Comparison of ENCODE assay signal across 8 mouse cellular contexts in the genomic region with DNA sequence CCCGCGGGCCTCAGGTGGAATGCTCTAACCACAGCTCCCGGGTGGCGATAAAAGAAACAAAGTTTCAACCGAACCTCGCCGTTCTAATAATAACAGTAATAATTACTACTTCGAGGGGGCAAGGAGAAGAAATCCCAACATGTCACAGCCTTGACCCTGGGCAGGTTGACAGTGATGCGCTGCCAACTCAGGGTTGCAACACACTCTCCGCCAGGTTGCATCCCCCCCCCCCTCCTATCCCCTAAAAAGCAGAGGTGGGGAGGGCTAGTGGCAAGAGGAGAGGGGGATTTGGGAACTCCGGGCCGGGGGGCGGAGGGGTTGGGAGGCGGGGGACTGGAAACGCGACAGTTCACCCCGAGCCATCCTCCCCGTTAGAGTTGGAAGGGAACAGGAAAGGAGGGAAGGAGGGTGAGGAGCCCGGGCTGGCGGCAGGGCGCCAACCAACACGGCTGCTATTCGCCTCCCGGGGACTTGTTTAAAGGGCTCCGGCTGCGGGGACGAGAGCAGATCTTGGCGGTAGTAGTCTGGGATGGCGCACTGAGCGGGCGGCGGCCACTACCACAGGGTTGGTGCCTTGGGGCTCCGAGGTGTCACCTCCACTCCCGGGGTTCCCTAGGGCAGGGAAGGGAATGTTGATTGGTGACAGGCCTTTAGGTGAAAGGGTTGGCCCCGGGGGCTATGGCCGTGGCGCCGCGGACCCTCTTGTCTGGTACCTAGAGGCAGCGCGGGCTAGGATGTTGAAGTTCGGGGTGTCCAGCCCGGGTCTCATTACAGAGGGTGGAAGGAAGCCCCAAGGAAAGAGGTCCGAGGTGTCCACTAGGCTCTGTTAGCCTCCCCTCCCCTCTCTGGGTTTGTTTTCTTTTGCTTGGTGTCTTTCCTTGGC. TPM values are rescaled to one million over a fixed set of nuclear protein-coding genes. Genes with fewer than 3 reads are reported as not detected.
DNase-seq lines count a peak whose midpoint lies in the region; ATAC-seq and TF ChIP-seq lines count a peak whose summit lies in the region.

No protein-coding gene starts in this region.

- under 1% methylated on average over 44 of the region's 44 CpGs for WGBS in hindbrain, embryonic 12.5 days

- H3K4me1 ChIP-seq in ES-Bruce4 (ENCODE audit: control insufficient read depth, insufficient read depth, low read length) = no peaks in the 10 kb centered on the region
- H3K4me1 ChIP-seq in hindbrain, embryonic 12.5 days = peaks cover 19% of the 10 kb centered on the region

- TF ChIP-seq POLR2A in ES-Bruce4 (IDR thresholded peaks at IDR 0.05; ENCODE audit: insufficient read depth, low read length) = no peak
- TF ChIP-seq POLR2A in brain, embryonic 14.5 days (IDR thresholded peaks at IDR 0.05; ENCODE audit: borderline replicate concordance, extremely low read depth, insufficient read depth, insufficient read length, poor library complexity, severe bottlenecking) = no peak

- H3K36me3 ChIP-seq in ES-Bruce4 (ENCODE audit: control insufficient read depth, insufficient read depth, low read length, poor library complexity, severe bottlenecking) = no peaks in the 10 kb centered on the region
- no peaks in the 10 kb centered on the region for H3K36me3 ChIP-seq in hindbrain, embryonic 12.5 days

- no peaks in the 10 kb centered on the region for H3K9me3 ChIP-seq in ES-Bruce4 (replicated peaks; ENCODE audit: control insufficient read depth, insufficient read depth, low read length, poor library complexity, severe bottlenecking)
- H3K9me3 ChIP-seq in hindbrain, embryonic 12.5 days (replicated peaks) = no peaks in the 10 kb centered on the region

- no peak overlapping the region for H3K27ac ChIP-seq in ES-Bruce4 (ENCODE audit: insufficient read depth, low read length)
- H3K27ac ChIP-seq in hindbrain, embryonic 12.5 days = peak overlapping the region; percentile 85; the same call in 1 of the 2 replicates

- H3K4me3 ChIP-seq in ES-Bruce4 (ENCODE audit: low read depth, low read length) = peak overlapping the region; percentile 62
- H3K4me3 ChIP-seq in hindbrain, embryonic 12.5 days = peak overlapping the region; percentile 55

- TF ChIP-seq CTCF in ES-Bruce4 (IDR thresholded peaks at IDR 0.05; ENCODE audit: low read depth, low read length) = no peak
- TF ChIP-seq CTCF in brain, embryonic 14.5 days (IDR thresholded peaks at IDR 0.05; ENCODE audit: borderline replicate concordance, extremely low read depth, insufficient read depth, insufficient read length) = no peak

- H3K4me2 ChIP-seq in hindbrain, embryonic 12.5 days (replicated peaks) = peak overlapping the region; percentile 100

- H3K9ac ChIP-seq in ES-Bruce4 (ENCODE audit: low read depth, poor library complexity, severe bottlenecking) = 0 out of 2 replicates have a peak overlapping the region, but pooled peaks have one; percentile 8
- H3K9ac ChIP-seq in hindbrain, embryonic 12.5 days = peak overlapping the region; percentile 69

- peaks cover 28% of the 10 kb centered on the region for H3K27me3 ChIP-seq in ES-Bruce4 (ENCODE audit: control insufficient read depth, insufficient read depth, low read length, poor library complexity, severe bottlenecking)
- H3K27me3 ChIP-seq in hindbrain, embryonic 12.5 days = peaks cover 56% of the 10 kb centered on the region

- DNase-seq in brain, embryonic 14.5 days (ENCODE audit: low read depth) = peak; percentile 75
- DNase-seq in forelimb bud, embryonic 11.5 days (ENCODE audit: low read depth, low spot score) = peak; percentile 9
- DNase-seq in layer of hippocampus, postnatal 36 days = peak; percentile 52 to 58
- peak; percentile 60 for DNase-seq in lung, postnatal 14 days
- DNase-seq in right cerebral cortex, adult 2 months (ENCODE audit: low spot score in 2 of 2) = peak; percentile 54 to 59
- peak; percentile 53 for DNase-seq in urinary bladder, postnatal 14 days (ENCODE audit: low spot score)

- ATAC-seq in hindbrain, embryonic 12.5 days (ENCODE audit: low FRiP score) = 0 out of 2 replicates have a peak, but pooled peaks have one; percentile 8

- no peak for TF ChIP-seq EP300 in ES-Bruce4 (IDR thresholded peaks at IDR 0.05; ENCODE audit: insufficient read depth, low read depth, low read length)

RNA-seq across cellular contexts. Expression of a gene that starts 0.8 kb away (rescaled TPM):
- 4.7 and 4.9 TPM in 2 replicates for polyA plus RNA-seq in ES-Bruce4 (2011; ENCODE audit: insufficient read depth, insufficient read length, low read depth, missing spikeins)
- polyA plus RNA-seq in brain, embryonic 14.5 days (2012; rRNA removed) = 69.7 and 100 TPM in 2 replicates
- polyA plus RNA-seq in hindbrain, embryonic 12.5 days (2016; fragmentation: Nextera tagmentation; extraction: Ambion mirVana) = 60.9 and 65.5 TPM in 2 replicates
- 100 to 1,000 TPM; 221 to 231 TPM for total RNA-seq in layer of hippocampus, postnatal 36 days (2021)

Comparison
In these comparisons a context has a peak if more than half of its experiments do, and no peak if none do; other contexts are left out.
1. DNase-seq: peak in every context shown above with its lines; median percentile 75 in brain, embryonic 14.5 days; 60 in lung, postnatal 14 days; 56 in right cerebral cortex, adult 2 months; 55 in layer of hippocampus, postnatal 36 days; 53 in urinary bladder, postnatal 14 days; 9 in forelimb bud, embryonic 11.5 days.
2. RNA of a gene that starts 0.8 kb away (polyA plus RNA-seq): 69.7 to 100 TPM in brain, embryonic 14.5 days and 60.9 to 65.5 TPM in hindbrain, embryonic 12.5 days; 4.7 to 4.9 TPM in ES-Bruce4; every median in the first group is over 10 times any median in the second.